Mouse (Mus musculus): Measurements from ENCODE around the gene Xlr4c. TPM values are rescaled to one million over a fixed set of nuclear protein-coding genes. Genes with fewer than 3 reads are reported as not detected.
"Not testable (repeated sequence)": the region's sequence is repeated elsewhere in the genome, so short reads cannot be mapped to it uniquely, and the experiment has no call there.

Gene Xlr4c
- polyA plus RNA-seq (2017; shearing (Covaris generic)): 10 to 100 TPM; 85.6 to 87.3 TPM

DNA sequence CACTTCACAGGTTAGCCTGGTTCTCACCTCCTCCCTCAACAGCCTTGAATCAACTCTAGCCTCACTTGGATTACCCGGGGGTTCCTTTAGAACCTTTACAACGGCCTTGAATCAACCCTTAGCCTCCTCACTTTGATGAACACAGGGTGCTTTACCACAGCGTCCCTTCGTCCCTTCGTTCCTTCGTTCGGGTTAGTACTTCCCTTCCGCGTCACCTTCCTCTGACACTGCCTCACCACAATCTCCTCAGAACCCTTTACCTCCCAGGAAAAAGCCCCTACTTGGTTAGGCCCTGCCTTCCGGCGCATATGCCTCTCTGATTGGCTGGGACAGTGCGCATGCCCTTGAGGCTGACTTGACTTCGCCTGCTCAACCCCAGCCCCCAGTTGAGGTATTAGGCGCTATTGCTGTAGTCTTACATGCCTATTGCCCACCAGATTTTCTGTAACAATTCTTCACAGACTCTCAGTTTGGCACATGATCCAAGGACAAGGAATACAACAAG, at the start of gene Xlr4c:
Gene Xlr4c, minus strand, starts transcription at position 310 of the 505 bp plus-strand sequence.
- ATAC-seq: peak; percentile 91

GRCm38 (mm10) chrX:73265270-73265669, 22.3 kb upstream of the Xlr4c start, which contains the start of gene Xlr3c:
Gene Xlr3c (minus strand): TSS chrX:73265390.
- not testable (repeated sequence) for ATAC-seq

GRCm38 (mm10) chrX:73262428-73262827, 19.5 kb upstream of the Xlr4c start:
- not testable (repeated sequence) for ATAC-seq

DNA sequence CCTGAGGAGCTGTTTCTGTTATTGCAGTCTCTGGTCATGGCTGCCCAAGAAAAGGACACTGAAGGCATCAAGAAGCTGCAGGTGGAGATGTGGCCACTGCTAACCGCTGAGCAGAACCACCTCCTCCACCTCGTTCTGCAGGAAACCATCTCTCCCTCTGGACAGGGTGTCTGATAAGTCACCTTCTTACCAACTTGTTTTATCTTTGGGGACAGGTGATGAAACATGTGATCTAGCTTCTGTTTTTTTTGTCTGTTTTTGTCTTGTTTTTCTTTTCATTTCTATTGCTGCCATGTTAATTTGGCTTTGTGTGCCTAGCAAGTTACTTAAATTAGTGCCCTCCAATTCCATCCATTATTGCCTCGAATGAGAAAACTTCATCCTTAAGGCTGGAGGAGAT, 13.6 kb downstream of the Xlr4c start:
- ATAC-seq: no peak

DNA sequence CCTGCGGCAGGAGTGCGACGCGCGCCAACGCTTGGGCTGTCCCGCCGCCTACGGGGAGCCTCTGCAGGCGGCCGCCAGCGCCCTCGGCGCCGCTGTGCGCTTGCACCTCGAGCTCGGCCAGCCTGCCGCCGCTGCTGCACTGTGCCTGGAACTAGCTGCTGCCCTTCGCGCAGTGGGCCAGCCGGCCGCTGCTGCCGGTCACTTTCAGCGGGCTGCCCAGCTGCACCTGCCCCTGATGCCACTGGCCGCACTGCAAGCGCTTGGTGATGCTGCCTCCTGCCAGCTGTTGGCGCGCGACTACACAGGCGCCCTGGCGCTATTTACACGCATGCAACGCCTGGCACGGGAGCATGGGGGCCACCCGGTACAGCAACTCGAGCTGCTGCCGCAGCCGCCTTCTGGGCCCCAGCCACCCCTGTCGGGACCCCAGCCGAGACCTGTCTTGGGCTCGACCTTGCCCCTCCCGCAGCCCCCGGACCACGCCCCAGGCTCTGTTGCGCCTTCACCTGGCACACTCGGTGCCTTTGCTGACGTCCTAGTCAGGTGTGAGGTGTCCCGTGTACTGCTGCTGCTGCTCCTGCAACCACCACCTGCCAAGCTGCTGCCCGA, 14.2 kb downstream of the Xlr4c start:
- peak; percentile 30 for ATAC-seq

DNA sequence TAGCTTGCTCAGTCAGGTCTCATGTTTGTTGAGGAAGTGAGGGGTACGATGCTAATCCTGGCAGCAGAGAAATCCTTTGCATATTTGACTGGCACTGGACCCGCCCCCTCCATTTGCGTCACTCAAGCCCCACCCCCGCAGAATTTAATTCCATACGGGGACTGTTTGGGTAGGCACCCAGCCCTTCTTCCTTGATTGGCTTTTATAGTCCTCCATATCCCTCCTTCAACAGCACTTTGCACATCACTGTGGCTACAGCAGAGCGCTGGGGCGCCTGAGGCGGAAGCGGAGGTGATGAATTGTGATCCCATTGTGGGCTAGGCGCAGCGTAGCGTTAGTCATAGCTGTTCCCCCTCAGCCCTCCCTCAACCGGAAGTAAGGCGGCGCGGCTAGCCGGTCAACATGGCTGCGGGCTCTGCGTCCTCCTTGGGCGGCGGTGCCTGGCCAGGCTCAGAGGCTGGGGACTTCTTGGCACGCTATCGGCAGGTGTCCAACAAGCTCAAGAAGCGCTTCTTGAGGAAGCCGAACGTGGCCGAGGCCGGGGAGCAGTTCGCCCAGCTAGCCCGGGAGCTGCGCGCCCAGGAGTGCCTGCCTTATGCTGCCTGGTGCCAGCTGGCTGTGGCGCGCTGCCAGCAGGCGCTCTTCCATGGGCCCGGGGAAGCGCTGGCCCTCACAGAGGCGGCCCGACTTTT, 14.9 kb downstream of the Xlr4c start, which contains the start of gene F8a:
Gene F8a, plus strand, starts transcription at position 378 of the 692 bp plus-strand sequence.
- peak; percentile 87 for ATAC-seq

GRCm38 (mm10) chrX:73225365-73225764, 17.6 kb downstream of the Xlr4c start:
- no peak for ATAC-seq

DNA sequence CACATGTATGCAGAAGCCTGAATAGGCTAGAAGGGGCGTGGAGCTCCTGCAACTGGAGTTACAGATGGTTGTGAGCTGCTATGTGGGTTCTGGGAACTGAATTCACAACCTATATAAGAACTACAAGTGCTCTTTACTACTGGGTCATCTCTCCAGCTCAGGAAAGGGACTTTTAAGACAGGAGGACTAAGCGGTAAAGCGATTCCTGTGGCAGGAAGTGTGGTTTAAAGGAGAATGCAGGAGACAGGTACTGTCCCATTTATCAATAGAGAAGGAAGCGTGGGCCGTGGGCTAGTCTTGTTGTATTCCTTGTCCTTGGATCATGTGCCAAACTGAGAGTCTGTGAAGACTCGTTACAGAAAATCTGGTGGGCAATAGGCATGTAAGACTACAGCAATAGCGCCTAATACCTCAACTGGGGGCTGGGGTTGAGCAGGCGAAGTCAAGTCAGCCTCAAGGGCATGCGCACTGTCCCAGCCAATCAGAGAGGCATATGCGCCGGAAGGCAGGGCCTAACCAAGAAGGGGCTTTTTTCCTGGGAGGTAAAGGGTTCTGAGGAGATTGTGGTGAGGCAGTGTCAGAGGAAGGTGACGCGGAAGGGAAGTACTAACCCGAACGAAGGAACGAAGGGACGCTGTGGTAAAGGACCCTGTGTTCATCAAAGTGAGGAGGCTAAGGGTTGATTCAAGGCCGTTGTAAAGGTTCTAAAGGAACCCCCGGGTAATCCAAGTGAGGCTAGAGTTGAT, 28.9 kb downstream of the Xlr4c start, which contains the start of gene Xlr4b:
Gene Xlr4b, plus strand, starts transcription at position 515 of the 746 bp plus-strand sequence.
- peak; percentile 71 for ATAC-seq

DNA sequence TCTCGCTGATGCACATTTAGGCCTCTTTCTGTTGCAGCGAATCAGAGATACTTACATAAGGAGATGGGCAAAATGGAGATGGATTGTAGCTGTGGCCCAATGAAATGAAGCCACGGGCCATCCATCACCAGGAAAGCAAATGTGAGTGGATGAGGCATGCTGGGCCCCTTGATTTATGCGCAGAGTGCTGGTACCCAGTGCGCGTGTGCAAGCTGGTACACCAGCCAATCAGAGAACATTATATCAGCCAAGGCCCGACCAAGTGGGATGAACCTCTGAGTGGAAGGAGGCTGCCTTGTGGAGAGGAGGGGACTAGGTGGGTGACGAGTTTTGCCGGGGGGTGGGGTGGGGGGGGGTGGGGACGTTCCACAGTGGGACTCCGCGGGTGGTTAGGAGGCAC, 51.0 kb downstream of the Xlr4c start, which contains the start of gene Xlr3b:
Gene Xlr3b, plus strand, starts transcription at position 274 of the 400 bp plus-strand sequence.
- ATAC-seq: peak; percentile 14

Other genes starting within 250 kb of the Xlr4c start
- gene Pnma5, start 206.0 kb downstream of the Xlr4c start, polyA plus RNA-seq (2017; shearing (Covaris generic)): not detected
- gene Pnma3, start 178.3 kb downstream of the Xlr4c start, polyA plus RNA-seq (2017; shearing (Covaris generic)): not detected
- 100 to 1,000 TPM; 122 to 127 TPM for gene Xlr4a, start 160.7 kb downstream of the Xlr4c start, polyA plus RNA-seq (2017; shearing (Covaris generic))
- under 1 TPM in 1 of 2 experiments, not detected in 1; 0.97 TPM for gene Xlr3a, start 146.0 kb downstream of the Xlr4c start, polyA plus RNA-seq (2017; shearing (Covaris generic))
- gene Gm14685, start 126.1 kb downstream of the Xlr4c start, polyA plus RNA-seq (2017; shearing (Covaris generic)): not detected
- gene Xlr5b, start 94.3 kb downstream of the Xlr4c start, polyA plus RNA-seq (2017; shearing (Covaris generic)): not detected
- not detected for gene DXBay18, start 93.7 kb downstream of the Xlr4c start, polyA plus RNA-seq (2017; shearing (Covaris generic))
- not detected for gene Spin2d, start 66.1 kb downstream of the Xlr4c start, polyA plus RNA-seq (2017; shearing (Covaris generic))
- 10 to 100 TPM; 12.7 to 30.6 TPM for gene Xlr3b, start 50.9 kb downstream of the Xlr4c start, polyA plus RNA-seq (2017; shearing (Covaris generic))
- 100 to 1,000 TPM; 144 to 160 TPM for gene Xlr4b, start 28.8 kb downstream of the Xlr4c start, polyA plus RNA-seq (2017; shearing (Covaris generic))
- 1 to 10 TPM; 1.3 to 1.5 TPM for gene F8a, start 14.8 kb downstream of the Xlr4c start, polyA plus RNA-seq (2017; shearing (Covaris generic))
- gene Xlr3c, start 22.3 kb upstream of the Xlr4c start, polyA plus RNA-seq (2017; shearing (Covaris generic)): not detected
- gene Xlr5a, start 49.8 kb upstream of the Xlr4c start, polyA plus RNA-seq (2017; shearing (Covaris generic)): not detected
- not detected for gene Xlr5c, start 49.8 kb upstream of the Xlr4c start, polyA plus RNA-seq (2017; shearing (Covaris generic))
- gene Gm45015, start 93.7 kb upstream of the Xlr4c start, polyA plus RNA-seq (2017; shearing (Covaris generic)): not detected
- 10 to 100 TPM; 11.0 to 11.6 TPM for gene Zfp275, start 99.5 kb upstream of the Xlr4c start, polyA plus RNA-seq (2017; shearing (Covaris generic))
- not detected for gene Gm18336, start 155.6 kb upstream of the Xlr4c start, polyA plus RNA-seq (2017; shearing (Covaris generic))
- under 1 TPM; 0.09 to 0.22 TPM for gene Zfp92, start 168.0 kb upstream of the Xlr4c start, polyA plus RNA-seq (2017; shearing (Covaris generic))
- gene Trex2, start 192.2 kb upstream of the Xlr4c start, polyA plus RNA-seq (2017; shearing (Covaris generic)): not detected
- 10 to 100 TPM; 33.0 to 34.5 TPM for gene Haus7, start 215.9 kb upstream of the Xlr4c start, polyA plus RNA-seq (2017; shearing (Covaris generic))
- not detected for gene Bgn, start 240.5 kb upstream of the Xlr4c start, polyA plus RNA-seq (2017; shearing (Covaris generic))